Mouse (Mus musculus) layer of hippocampus, adult 9-11 months (tissue): ENCODE measurements around the gene Birc2.

Experiments
- DNase-seq: peaks from one replicate; pipeline ENCODE4 v3.0.0; 2022

Birc2 gene

GRCm38 (mm10) chr9:7783823-7784614, 52.8 kb downstream of the Birc2 start:
- no peak for DNase-seq

GRCm38 (mm10) chr9:7780250-7781150, 56.4 kb downstream of the Birc2 start:
- no peak for DNase-seq

- no peak for DNase-seq
These were observed 57.1 kb downstream of the Birc2 start for GRCm38 (mm10) chr9:7779786-7780185.

- no peak for DNase-seq
These were observed 58.1 kb downstream of the Birc2 start for GRCm38 (mm10) chr9:7778771-7779170.

- no peak for DNase-seq
These were observed 59.2 kb downstream of the Birc2 start for GRCm38 (mm10) chr9:7777652-7778051.

GRCm38 (mm10) chr9:7776940-7777339, 59.9 kb downstream of the Birc2 start:
- no peak for DNase-seq

GRCm38 (mm10) chr9:7775986-7776385, 60.9 kb downstream of the Birc2 start:
- no peak for DNase-seq

GRCm38 (mm10) chr9:7775011-7775410, 61.9 kb downstream of the Birc2 start:
- DNase-seq = no peak

GRCm38 (mm10) chr9:7774538-7774937, 62.3 kb downstream of the Birc2 start:
- DNase-seq = no peak

- DNase-seq = no peak
These were observed 63.2 kb downstream of the Birc2 start for GRCm38 (mm10) chr9:7773686-7774085.

- DNase-seq = no peak
These were observed 64.0 kb downstream of the Birc2 start for GRCm38 (mm10) chr9:7772773-7773454.

- no peak for DNase-seq
These were observed 64.5 kb downstream of the Birc2 start for GRCm38 (mm10) chr9:7772361-7772760.

GRCm38 (mm10) chr9:7769491-7769890, 67.4 kb downstream of the Birc2 start:
- DNase-seq = no peak

- DNase-seq = no peak
These were observed 67.8 kb downstream of the Birc2 start for GRCm38 (mm10) chr9:7769081-7769480.
